Comparison of ENCODE assay signal across 9 mouse cellular contexts in genomic region chr2:180045283-180045682, GRCm38 (mm10). TPM values are rescaled to one million over a fixed set of nuclear protein-coding genes. Genes with fewer than 3 reads are reported as not detected.
DNase-seq lines count a peak whose midpoint lies in the region; ATAC-seq and TF ChIP-seq lines count a peak whose summit lies in the region.
"Had no signal": no experiment of that assay in that cellular context is flagged by ENCODE, and none has a peak within 500 bp of the region (broad histone marks: within the 10 kb centered on the region; RNA-seq: fewer than 3 reads in every experiment).

No protein-coding gene starts in this region.

- H3K9ac ChIP-seq in intestine, embryonic 14.5 days (ENCODE audit: low read length): no peak overlapping the region
- H3K9ac ChIP-seq in intestine, embryonic 15.5 days: no peak overlapping the region
- no peak overlapping the region for H3K9ac ChIP-seq in ES-Bruce4 (ENCODE audit: low read depth, poor library complexity, severe bottlenecking)
- H3K9ac ChIP-seq in lung, postnatal 0 days (replicated peaks; ENCODE audit: low read depth): no peak overlapping the region
- H3K9ac ChIP-seq: limb, embryonic 12.5 days had no signal

- no peak for TF ChIP-seq EP300 in ES-Bruce4 (IDR thresholded peaks at IDR 0.05; ENCODE audit: insufficient read depth, low read depth, low read length)
- no peak for TF ChIP-seq EP300 in lung, postnatal 0 days (IDR thresholded peaks at IDR 0.05)

- peak; percentile 39 for TF ChIP-seq CTCF in ES-Bruce4 (IDR thresholded peaks at IDR 0.05; ENCODE audit: low read depth, low read length)
- peak; percentile 46; the same call in 1 of the 2 replicates for TF ChIP-seq CTCF in cortical plate, adult 2 months (IDR thresholded peaks at IDR 0.05; ENCODE audit: extremely low read depth, insufficient read depth, low read length)
- TF ChIP-seq CTCF in lung, postnatal 0 days (IDR thresholded peaks at IDR 0.05): peak; percentile 83

- H3K27me3 ChIP-seq in intestine, embryonic 14.5 days (replicated peaks; ENCODE audit: control insufficient read depth, insufficient read depth, low read length): no peaks in the 10 kb centered on the region
- no peaks in the 10 kb centered on the region for H3K27me3 ChIP-seq in intestine, embryonic 15.5 days (replicated peaks)
- no peaks in the 10 kb centered on the region for H3K27me3 ChIP-seq in ES-Bruce4 (ENCODE audit: control insufficient read depth, insufficient read depth, low read length, poor library complexity, severe bottlenecking)
- no peaks in the 10 kb centered on the region for H3K27me3 ChIP-seq in lung, postnatal 0 days (replicated peaks; ENCODE audit: insufficient read depth, low read length)
- H3K27me3 ChIP-seq: limb, embryonic 12.5 days had no signal

- H3K36me3 ChIP-seq in intestine, embryonic 14.5 days (ENCODE audit: control insufficient read depth, insufficient read depth, low read length): no peaks in the 10 kb centered on the region
- no peaks in the 10 kb centered on the region for H3K36me3 ChIP-seq in intestine, embryonic 15.5 days
- H3K36me3 ChIP-seq in ES-Bruce4 (ENCODE audit: control insufficient read depth, insufficient read depth, low read length, poor library complexity, severe bottlenecking): no peaks in the 10 kb centered on the region
- H3K36me3 ChIP-seq in lung, postnatal 0 days (ENCODE audit: insufficient read depth, low read length): no peaks in the 10 kb centered on the region

- peaks cover 19% of the 10 kb centered on the region for H3K4me1 ChIP-seq in intestine, embryonic 14.5 days (replicated peaks; ENCODE audit: control insufficient read depth, insufficient read depth, low read length)
- peaks cover 19% of the 10 kb centered on the region for H3K4me1 ChIP-seq in intestine, embryonic 15.5 days (replicated peaks)
- peaks cover 5% of the 10 kb centered on the region for H3K4me1 ChIP-seq in ES-Bruce4 (ENCODE audit: control insufficient read depth, insufficient read depth, low read length)
- H3K4me1 ChIP-seq in cortical plate, adult 2 months (ENCODE audit: control insufficient read depth, insufficient read depth, low read length): peaks cover 11% of the 10 kb centered on the region
- peaks cover 8% of the 10 kb centered on the region for H3K4me1 ChIP-seq in lung, postnatal 0 days (ENCODE audit: insufficient read depth, low read depth, low read length)

- no peak for TF ChIP-seq POLR2A in ES-Bruce4 (IDR thresholded peaks at IDR 0.05; ENCODE audit: insufficient read depth, low read length)
- no peak for TF ChIP-seq POLR2A in cortical plate, adult 2 months (IDR thresholded peaks at IDR 0.05; ENCODE audit: extremely low read depth, insufficient read depth, low read length)

- no peak for ATAC-seq in intestine, embryonic 14.5 days (replicated peaks; ENCODE audit: low FRiP score, low TSS enrichment, low read depth)
- ATAC-seq in intestine, embryonic 15.5 days: no peak
- no peak for ATAC-seq in lung, postnatal 0 days
- ATAC-seq in frontal cortex, adult (ENCODE audit: low TSS enrichment): no peak

- no peak overlapping the region for H3K4me3 ChIP-seq in intestine, embryonic 14.5 days (ENCODE audit: low read depth, low read length)
- no peak overlapping the region for H3K4me3 ChIP-seq in intestine, embryonic 15.5 days (replicated peaks)
- H3K4me3 ChIP-seq in ES-Bruce4 (ENCODE audit: low read depth, low read length): no peak overlapping the region
- no peak overlapping the region for H3K4me3 ChIP-seq in cortical plate, adult 2 months (ENCODE audit: insufficient read depth, low read length)
- no peak overlapping the region for H3K4me3 ChIP-seq in lung, postnatal 0 days (ENCODE audit: low read depth, low read length)
- H3K4me3 ChIP-seq: limb, embryonic 12.5 days had no signal

- H3K4me2 ChIP-seq in intestine, embryonic 14.5 days (ENCODE audit: low read length): no peak overlapping the region
- no peak overlapping the region for H3K4me2 ChIP-seq in intestine, embryonic 15.5 days (replicated peaks)
- no peak overlapping the region for H3K4me2 ChIP-seq in lung, postnatal 0 days (replicated peaks; ENCODE audit: low read depth, low read length)
- H3K4me2 ChIP-seq: limb, embryonic 12.5 days had no signal

- 52% methylated on average over 4 of the region's 4 CpGs for WGBS in intestine, embryonic 14.5 days
- WGBS in intestine, embryonic 15.5 days: 41% methylated on average over 4 of the region's 4 CpGs
- WGBS in lung, postnatal 0 days: 35% methylated on average over 4 of the region's 4 CpGs

- no peak overlapping the region for H3K27ac ChIP-seq in intestine, embryonic 14.5 days (ENCODE audit: low read depth)
- H3K27ac ChIP-seq in intestine, embryonic 15.5 days: no peak overlapping the region
- no peak overlapping the region for H3K27ac ChIP-seq in ES-Bruce4 (ENCODE audit: insufficient read depth, low read length)
- H3K27ac ChIP-seq in cortical plate, adult 2 months (ENCODE audit: insufficient read depth, low read length): no peak overlapping the region
- no peak overlapping the region for H3K27ac ChIP-seq in lung, postnatal 0 days (ENCODE audit: low read length)
- H3K27ac ChIP-seq: limb, embryonic 12.5 days had no signal

- H3K9me3 ChIP-seq in intestine, embryonic 14.5 days (ENCODE audit: control insufficient read depth, low read length): no peaks in the 10 kb centered on the region
- H3K9me3 ChIP-seq in intestine, embryonic 15.5 days: no peaks in the 10 kb centered on the region
- no peaks in the 10 kb centered on the region for H3K9me3 ChIP-seq in ES-Bruce4 (replicated peaks; ENCODE audit: control insufficient read depth, insufficient read depth, low read length, poor library complexity, severe bottlenecking)
- H3K9me3 ChIP-seq in lung, postnatal 0 days (ENCODE audit: low read length): no peaks in the 10 kb centered on the region
- H3K9me3 ChIP-seq: limb, embryonic 12.5 days had no signal

- DNase-seq in intestine, embryonic 14.5 days (ENCODE audit: low spot score): peak; percentile 58
- DNase-seq in 3T3-L1 (ENCODE audit: low read depth, low spot score): peak; percentile 88
- peak; percentile 79 for DNase-seq in lung, postnatal 0 days (ENCODE audit: low spot score)
- no peak for DNase-seq in ovary, adult 18-20 months (ENCODE audit: low spot score)

RNA-seq across cellular contexts. Expression of gene Ss18l1, which starts 3.0 kb away (rescaled TPM):
- polyA plus RNA-seq in intestine, embryonic 14.5 days (2014; fragmentation: Nextera tagmentation; extraction: Ambion mirVana): 5.0 and 5.4 TPM in 2 replicates
- polyA plus RNA-seq in intestine, embryonic 15.5 days (2015; fragmentation: Nextera tagmentation; extraction: Ambion mirVana): 3.7 and 4.2 TPM in 2 replicates
- polyA plus RNA-seq in ES-Bruce4 (2011; ENCODE audit: insufficient read depth, insufficient read length, low read depth, missing spikeins): 5.1 TPM in 2 replicates
- 30.9 and 33.8 TPM in 2 replicates for polyA plus RNA-seq in cortical plate, adult 2 months (2012; rRNA removed)
- polyA plus RNA-seq in lung, postnatal 0 days (2015; fragmentation: Nextera tagmentation; extraction: Ambion mirVana): 2.0 and 2.4 TPM in 2 replicates

RNA-seq across cellular contexts. Expression of gene Psma7, which starts 3.0 kb away (rescaled TPM):
- 612 and 735 TPM in 2 replicates for polyA plus RNA-seq in intestine, embryonic 14.5 days (2014; fragmentation: Nextera tagmentation; extraction: Ambion mirVana)
- polyA plus RNA-seq in intestine, embryonic 15.5 days (2015; fragmentation: Nextera tagmentation; extraction: Ambion mirVana): 584 and 619 TPM in 2 replicates
- polyA plus RNA-seq in ES-Bruce4 (2011; ENCODE audit: insufficient read depth, insufficient read length, low read depth, missing spikeins): 257 and 264 TPM in 2 replicates
- 211 and 215 TPM in 2 replicates for polyA plus RNA-seq in cortical plate, adult 2 months (2012; rRNA removed)
- 334 and 385 TPM in 2 replicates for polyA plus RNA-seq in lung, postnatal 0 days (2015; fragmentation: Nextera tagmentation; extraction: Ambion mirVana)

RNA-seq across cellular contexts. Expression of gene Lsm14b, which starts 20.5 kb away (rescaled TPM):
- 6.2 and 6.3 TPM in 2 replicates for polyA plus RNA-seq in intestine, embryonic 14.5 days (2014; fragmentation: Nextera tagmentation; extraction: Ambion mirVana)
- 5.5 and 5.6 TPM in 2 replicates for polyA plus RNA-seq in intestine, embryonic 15.5 days (2015; fragmentation: Nextera tagmentation; extraction: Ambion mirVana)
- polyA plus RNA-seq in ES-Bruce4 (2011; ENCODE audit: insufficient read depth, insufficient read length, low read depth, missing spikeins): 55.6 and 59.8 TPM in 2 replicates
- 78.0 and 80.6 TPM in 2 replicates for polyA plus RNA-seq in cortical plate, adult 2 months (2012; rRNA removed)
- 6.5 and 7.0 TPM in 2 replicates for polyA plus RNA-seq in lung, postnatal 0 days (2015; fragmentation: Nextera tagmentation; extraction: Ambion mirVana)

RNA-seq across cellular contexts. Expression of gene Mtg2, which starts 25.1 kb away (rescaled TPM):
- polyA plus RNA-seq in intestine, embryonic 14.5 days (2014; fragmentation: Nextera tagmentation; extraction: Ambion mirVana): 24.2 and 27.5 TPM in 2 replicates
- polyA plus RNA-seq in intestine, embryonic 15.5 days (2015; fragmentation: Nextera tagmentation; extraction: Ambion mirVana): 24.9 and 28.2 TPM in 2 replicates
- 12.4 and 14.7 TPM in 2 replicates for polyA plus RNA-seq in ES-Bruce4 (2011; ENCODE audit: insufficient read depth, insufficient read length, low read depth, missing spikeins)
- polyA plus RNA-seq in cortical plate, adult 2 months (2012; rRNA removed): 27.4 and 28.4 TPM in 2 replicates
- polyA plus RNA-seq in lung, postnatal 0 days (2015; fragmentation: Nextera tagmentation; extraction: Ambion mirVana): 18.7 and 18.9 TPM in 2 replicates

RNA-seq across cellular contexts. Expression of gene Hrh3, which starts 59.0 kb away (rescaled TPM):
- 0.16 and 0.19 TPM in 2 replicates for polyA plus RNA-seq in intestine, embryonic 14.5 days (2014; fragmentation: Nextera tagmentation; extraction: Ambion mirVana)
- polyA plus RNA-seq in intestine, embryonic 15.5 days (2015; fragmentation: Nextera tagmentation; extraction: Ambion mirVana): 0.08 TPM in 1 of 2 replicates, not detected in the other
- 0.24 TPM in 1 of 2 replicates, not detected in the other for polyA plus RNA-seq in ES-Bruce4 (2011; ENCODE audit: insufficient read depth, insufficient read length, low read depth, missing spikeins)
- 83.6 and 103 TPM in 2 replicates for polyA plus RNA-seq in cortical plate, adult 2 months (2012; rRNA removed)
- 0.14 TPM in 1 of 2 replicates, not detected in the other for polyA plus RNA-seq in lung, postnatal 0 days (2015; fragmentation: Nextera tagmentation; extraction: Ambion mirVana)
